Mouse (Mus musculus): ENCODE data around the gene Fyn. TPM values are rescaled to one million over a fixed set of nuclear protein-coding genes. Genes with fewer than 3 reads are reported as not detected.

Gene Fyn
- total and polyA plus RNA-seq, 3 experiments = 14.9 to 42.4 (median 19.9) TPM

- no peaks in the 10 kb centered on the region for H3K9me3 ChIP-seq (replicated peaks; ENCODE audit: low read length)
- in situ Hi-C loops (cut with MboI; ENCODE audit: low pct_ligation_motif_present, low pct_unique_long_range_greater_than_20kb, low sequenced_read_pairs) (no loop called here), dilution Hi-C loops (cut with MboI; ENCODE audit: extremely low pct_ligation_motif_present, extremely low pct_unique_long_range_greater_than_20kb, low sequenced_read_pairs) (no loop called here)
- DNase-seq (ENCODE audit: extremely low read depth) = peak; percentile 10
- H3K4me1 ChIP-seq (ENCODE audit: control insufficient read depth in 1 of 2, insufficient read depth in 2 of 2) = peaks cover 12 to 64% of the 10 kb centered on the region in 2 experiments; a peak in 3 of 4 replicates
- peaks cover 0 to 53% of the 10 kb centered on the region in 2 experiments for H3K36me3 ChIP-seq (replicated peaks in 1 of 2; ENCODE audit: control insufficient read depth in 1 of 2, insufficient read depth in 1 of 2, low read length in 1 of 2)
- no peak overlapping the region for H3K4me3 ChIP-seq (replicated peaks in 1 of 3; ENCODE audit: low read depth in 2 of 3, low read length in 2 of 3, poor library complexity in 1 of 3)
- no peak overlapping the region for H3K4me2 ChIP-seq (ENCODE audit: insufficient read depth, low read depth, poor library complexity, severe bottlenecking)
- H3K27me3 ChIP-seq (replicated peaks) = no peaks in the 10 kb centered on the region
- no peak overlapping the region for H3K27ac ChIP-seq (ENCODE audit: insufficient read depth, low read depth)
- H3K79me2 ChIP-seq (replicated peaks; ENCODE audit: control insufficient read depth, extremely low read depth, insufficient read depth, poor library complexity, severe bottlenecking) = no peaks in the 10 kb centered on the region
- no peak overlapping the region for H3K9ac ChIP-seq (ENCODE audit: insufficient read depth, low read depth)
- no peak for TF ChIP-seq USF1 (IDR thresholded peaks at IDR 0.05; ENCODE audit: low read depth, low read length)
- no peak for TF ChIP-seq UBTF (IDR thresholded peaks at IDR 0.05; ENCODE audit: low read depth, low read length)
- no peak for TF ChIP-seq MEF2A (IDR thresholded peaks at IDR 0.05; ENCODE audit: borderline replicate concordance, low read depth, low read length)
- no peak for TF ChIP-seq TBP (conservative IDR thresholded peaks at IDR 0.05; ENCODE audit: low read depth, low read length)
- no peak for TF ChIP-seq BHLHE40 (IDR thresholded peaks at IDR 0.05; ENCODE audit: low read depth, low read length)
These were observed 9.5 kb downstream of the Fyn start for GRCm38 (mm10) chr10:39378025-39378603.

GRCm38 (mm10) chr10:39379287-39379686 lies 10.6 kb downstream of the Fyn start:
- Histone ChIP-seq H3K27ac (ENCODE audit: insufficient read depth, low read depth) (no peak overlapping the region), H3K79me2 (replicated peaks; ENCODE audit: control insufficient read depth, extremely low read depth, insufficient read depth, poor library complexity, severe bottlenecking) (no peaks in the 10 kb centered on the region), H3K9me3 (replicated peaks; ENCODE audit: low read length) (no peaks in the 10 kb centered on the region), H3K4me1 (ENCODE audit: control insufficient read depth in 1 of 2, insufficient read depth in 2 of 2) (peaks cover 12 to 64% of the 10 kb centered on the region in 2 experiments; a peak in 3 of 4 replicates), H3K27me3 (replicated peaks) (no peaks in the 10 kb centered on the region), H3K9ac (ENCODE audit: insufficient read depth, low read depth) (no peak overlapping the region), H3K4me3 (replicated peaks in 1 of 3; ENCODE audit: low read depth in 2 of 3, low read length in 2 of 3, poor library complexity in 1 of 3) (no peak overlapping the region), H3K4me2 (ENCODE audit: insufficient read depth, low read depth, poor library complexity, severe bottlenecking) (no peak overlapping the region), H3K36me3 (replicated peaks in 1 of 2; ENCODE audit: control insufficient read depth in 1 of 2, insufficient read depth in 1 of 2, low read length in 1 of 2) (peaks cover 0 to 42% of the 10 kb centered on the region in 2 experiments)
- no peak for TF ChIP-seq CHD2 (IDR thresholded peaks at IDR 0.05; ENCODE audit: low read length)
- TF ChIP-seq POLR2A (IDR thresholded peaks at IDR 0.05; ENCODE audit: low read depth, low read length) = no peak
- TF ChIP-seq MYC (IDR thresholded peaks at IDR 0.05; ENCODE audit: low read depth, low read length) = no peak
- TF ChIP-seq USF2 (conservative IDR thresholded peaks at IDR 0.05; ENCODE audit: low read depth, low read length) = no peak
- TF ChIP-seq TBP (conservative IDR thresholded peaks at IDR 0.05; ENCODE audit: low read depth, low read length) = no peak
- dilution Hi-C loops (cut with MboI; ENCODE audit: extremely low pct_ligation_motif_present, extremely low pct_unique_long_range_greater_than_20kb, low sequenced_read_pairs) (no loop called here), in situ Hi-C loops (cut with MboI; ENCODE audit: low pct_ligation_motif_present, low pct_unique_long_range_greater_than_20kb, low sequenced_read_pairs) (no loop called here)
- no peak for DNase-seq (ENCODE audit: extremely low read depth)

GRCm38 (mm10) chr10:39379721-39380370 lies 11.2 kb downstream of the Fyn start:
- DNase-seq (ENCODE audit: extremely low read depth) = no peak
- Histone ChIP-seq H3K27me3 (replicated peaks) (no peaks in the 10 kb centered on the region), H3K9me3 (replicated peaks; ENCODE audit: low read length) (no peaks in the 10 kb centered on the region), H3K4me3 (replicated peaks in 1 of 3; ENCODE audit: low read depth in 2 of 3, low read length in 2 of 3, poor library complexity in 1 of 3) (no peak overlapping the region), H3K27ac (ENCODE audit: insufficient read depth, low read depth) (no peak overlapping the region), H3K36me3 (replicated peaks in 1 of 2; ENCODE audit: control insufficient read depth in 1 of 2, insufficient read depth in 1 of 2, low read length in 1 of 2) (peaks cover 0 to 46% of the 10 kb centered on the region in 2 experiments), H3K4me2 (ENCODE audit: insufficient read depth, low read depth, poor library complexity, severe bottlenecking) (no peak overlapping the region), H3K4me1 (ENCODE audit: control insufficient read depth in 1 of 2, insufficient read depth in 2 of 2) (peaks cover 12 to 70% of the 10 kb centered on the region in 2 experiments; a peak in 3 of 4 replicates), H3K9ac (ENCODE audit: insufficient read depth, low read depth) (no peak overlapping the region), H3K79me2 (replicated peaks; ENCODE audit: control insufficient read depth, extremely low read depth, insufficient read depth, poor library complexity, severe bottlenecking) (no peaks in the 10 kb centered on the region)
- in situ Hi-C loops (cut with MboI; ENCODE audit: low pct_ligation_motif_present, low pct_unique_long_range_greater_than_20kb, low sequenced_read_pairs) (no loop called here), dilution Hi-C loops (cut with MboI; ENCODE audit: extremely low pct_ligation_motif_present, extremely low pct_unique_long_range_greater_than_20kb, low sequenced_read_pairs) (no loop called here)
- no peak for TF ChIP-seq KAT2A (IDR thresholded peaks at IDR 0.05; ENCODE audit: insufficient replicate concordance, low read length)
- no peak for TF ChIP-seq ZC3H11A (IDR thresholded peaks at IDR 0.05; ENCODE audit: low read depth, low read length)
- no peak for TF ChIP-seq GABPA (IDR thresholded peaks at IDR 0.05; ENCODE audit: insufficient replicate concordance, low read depth, low read length)
- no peak for TF ChIP-seq SMC3 (IDR thresholded peaks at IDR 0.05; ENCODE audit: low read depth, low read length)
- no peak for TF ChIP-seq RCOR1 (conservative IDR thresholded peaks at IDR 0.05; ENCODE audit: low read depth, low read length)
- TF ChIP-seq NELFE (IDR thresholded peaks at IDR 0.05; ENCODE audit: low read depth, low read length) = no peak
- TF ChIP-seq HCFC1 (IDR thresholded peaks at IDR 0.05; ENCODE audit: low read depth, low read length) = no peak
- TF ChIP-seq ELF1 (IDR thresholded peaks at IDR 0.05; ENCODE audit: low read depth, low read length) = no peak
